Mouse (Mus musculus) testis, adult 10 weeks (tissue): ENCODE measurements around the gene Arl10. TPM values are rescaled to one million over a fixed set of nuclear protein-coding genes. Genes with fewer than 3 reads are reported as not detected.

Experiments used
- polyA plus RNA-seq: library from polyadenylated mRNA; stranded (reverse); fragments of 350-450 nt; fragmentation: Illumina TruSeq; extraction: RNeasy Lipid Tissue Mini Kit (QIAGEN cat#74804); gene quantifications from one replicate; pipeline ENCODE4 v1.2.3, GENCODE M21; 2014; ENCODE audit warnings: low read depth, low replicate concordance

Gene Arl10
- not detected for polyA plus RNA-seq

DNA sequence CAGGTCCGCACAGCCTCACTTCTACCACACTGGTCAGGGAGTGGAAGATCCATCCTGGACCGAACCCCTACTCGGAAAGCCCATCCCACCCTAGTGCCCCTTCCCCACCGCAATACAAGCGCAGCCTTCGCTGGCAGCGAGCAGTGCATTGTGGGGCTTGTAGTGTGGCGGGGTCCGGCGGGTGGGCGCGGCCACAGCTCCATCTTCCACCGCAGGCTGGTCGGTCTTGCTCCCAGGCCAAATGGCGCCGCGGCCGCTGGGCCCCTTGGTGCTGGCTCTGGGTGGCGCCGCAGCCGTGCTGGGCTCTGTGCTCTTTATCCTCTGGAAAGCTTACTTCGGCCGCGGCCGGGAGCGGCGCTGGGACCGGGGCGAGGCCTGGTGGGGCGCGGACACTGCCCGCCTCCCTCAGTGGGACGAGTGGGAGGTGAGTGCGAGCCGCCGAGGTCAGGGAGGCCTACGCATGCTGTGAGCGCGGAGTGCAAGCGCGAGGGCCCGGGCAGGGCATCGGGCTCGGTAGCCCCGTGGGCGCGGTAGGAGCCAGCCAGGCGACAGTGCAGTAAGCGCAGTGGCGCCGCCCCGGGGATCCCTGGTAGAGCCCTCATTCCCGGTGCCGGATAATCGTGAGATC lies at the start of gene Arl10:
TSS of gene Arl10 (plus strand) at position 162 of the 628 bp plus-strand sequence.

GRCm38 (mm10) chr13:54565201-54565581 lies 9.6 kb upstream of the Arl10 start, which contains the start of gene 4833439L19Rik:
Gene 4833439L19Rik, minus strand, starts transcription at chr13:54565435.

DNA sequence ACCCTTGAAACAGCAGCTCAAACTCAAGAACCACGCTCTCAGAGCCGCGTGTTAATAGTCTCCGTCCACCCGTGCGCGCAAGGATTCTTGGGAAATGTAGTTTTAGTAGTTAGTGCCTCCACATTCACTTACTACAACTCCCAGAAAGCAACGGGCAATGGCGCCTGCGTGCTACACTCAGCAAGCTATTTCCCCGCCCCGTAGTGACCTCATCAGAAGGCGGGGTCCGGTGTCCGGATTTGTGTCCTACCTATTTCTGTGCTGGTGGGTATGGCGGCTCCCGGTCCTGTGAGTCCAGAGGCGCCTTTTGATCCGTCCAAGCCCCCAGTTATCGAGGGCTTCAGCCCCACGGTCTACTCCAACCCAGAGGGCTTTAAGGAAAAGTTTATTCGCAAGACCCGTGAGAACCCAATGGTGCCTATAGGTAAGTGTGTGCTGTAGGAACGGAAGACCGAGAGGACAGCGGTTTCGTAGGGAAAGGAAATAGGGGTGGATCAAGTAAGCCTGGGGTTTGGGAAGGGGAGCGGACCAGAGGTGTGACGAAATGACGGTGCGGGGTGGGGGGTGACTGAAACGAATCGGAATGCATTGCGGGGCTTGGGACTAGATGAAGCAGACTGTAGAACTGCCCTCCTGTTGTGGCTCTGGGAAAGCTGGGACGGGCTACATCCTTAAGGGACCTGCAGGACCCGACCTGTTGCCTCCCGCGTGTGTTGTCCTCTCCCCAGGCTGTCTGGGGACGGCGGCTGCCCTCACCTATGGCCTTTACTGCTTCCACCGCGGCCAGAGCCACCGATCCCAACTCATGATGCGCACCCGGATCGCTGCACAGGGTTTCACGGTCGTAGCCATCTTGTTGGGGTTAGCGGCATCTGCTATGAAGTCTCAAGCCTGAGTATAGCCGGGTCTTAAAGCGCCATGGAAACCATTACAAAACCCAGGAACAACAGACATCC lies 15.5 kb downstream of the Arl10 start, which contains the start of the genes Nop16 and Higd2a:
TSS of gene Nop16 (minus strand) at position 95 of the 956 bp plus-strand sequence.
TSS of gene Higd2a (plus strand) at position 212 of the 956 bp plus-strand sequence.

GRCm38 (mm10) chr13:54610972-54611754 lies 36.3 kb downstream of the Arl10 start, which contains the start of gene Cltb:
Gene Cltb, minus strand, starts transcription at chr13:54611344.

DNA sequence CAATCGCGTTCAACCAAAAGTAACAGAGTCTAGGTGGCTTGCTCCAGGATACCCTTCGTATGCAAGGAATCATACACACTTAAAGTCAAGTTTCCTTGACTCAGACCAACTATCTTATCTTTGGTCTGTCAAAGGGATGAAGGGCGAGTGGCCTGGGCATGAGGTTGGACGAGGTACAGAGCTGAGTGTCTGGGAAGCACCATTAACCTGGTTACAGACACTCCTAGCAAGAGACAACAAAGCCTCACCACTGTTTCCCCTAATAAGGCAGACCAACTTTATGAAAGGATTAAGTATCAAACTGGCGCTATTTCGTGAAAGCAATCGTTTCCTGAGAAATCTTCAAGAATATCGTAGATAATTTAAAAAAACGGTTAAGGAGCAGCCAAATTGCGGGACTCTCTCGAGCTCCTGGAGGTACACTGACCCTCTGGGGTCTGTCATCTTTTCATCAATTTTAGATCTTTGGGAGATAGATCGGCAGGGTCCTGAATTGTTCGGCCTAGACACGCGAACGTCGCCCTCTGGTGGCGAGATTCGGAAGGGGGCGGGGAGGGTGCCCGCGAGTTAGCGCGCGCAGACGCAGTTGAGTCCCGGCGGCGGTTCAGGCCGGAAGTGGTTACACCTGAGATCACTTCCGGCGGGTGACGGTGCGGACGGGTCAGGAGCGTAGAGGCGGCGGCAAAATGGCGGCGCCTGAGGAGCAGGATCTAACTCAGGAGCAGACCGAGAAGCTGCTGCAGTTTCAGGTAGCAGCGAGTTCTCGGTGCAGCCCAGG lies 46.5 kb downstream of the Arl10 start, which contains the start of gene Faf2:
TSS of gene Faf2 (plus strand) at position 630 of the 778 bp plus-strand sequence.

Other genes with a start within 250 kb of the Arl10 start
- 0.18 TPM for gene Cplx2, start 203.7 kb upstream of the Arl10 start, polyA plus RNA-seq
- 7.8 TPM for gene Thoc3, start 106.2 kb upstream of the Arl10 start, polyA plus RNA-seq
- gene Simc1, start 71.2 kb upstream of the Arl10 start, polyA plus RNA-seq: 35.7 TPM
- gene 4833439L19Rik, start 9.6 kb upstream of the Arl10 start, polyA plus RNA-seq: 44.5 TPM
- 8.0 TPM for gene Nop16, start 15.1 kb downstream of the Arl10 start, polyA plus RNA-seq
- 10.6 TPM for gene Higd2a, start 15.2 kb downstream of the Arl10 start, polyA plus RNA-seq
- 5.6 TPM for gene Cltb, start 36.3 kb downstream of the Arl10 start, polyA plus RNA-seq
- gene Faf2, start 46.8 kb downstream of the Arl10 start, polyA plus RNA-seq: 59.8 TPM
- 11.5 TPM for gene Rnf44, start 118.9 kb downstream of the Arl10 start, polyA plus RNA-seq
- gene Cdhr2, start 126.4 kb downstream of the Arl10 start, polyA plus RNA-seq: 0.14 TPM
- gene Gprin1, start 174.9 kb downstream of the Arl10 start, polyA plus RNA-seq: not detected
- not detected for gene Sncb, start 191.6 kb downstream of the Arl10 start, polyA plus RNA-seq
- gene Eif4e1b, start 209.0 kb downstream of the Arl10 start, polyA plus RNA-seq: not detected
- gene Tspan17, start 214.4 kb downstream of the Arl10 start, polyA plus RNA-seq: 5.2 TPM